Mouse (Mus musculus) heart, embryonic 15.5 days (tissue): ENCODE results near the gene 6330403K07Rik. TPM values are rescaled to one million over a fixed set of nuclear protein-coding genes. Genes with fewer than 3 reads are reported as not detected.
A peak's percentile ranks its signal among the peaks of the same experiment; 100 is the strongest.

Source experiments
- ATAC-seq: fragments of 200-750 bp; cut with Nextera tagmentation; replicated peaks from 2 replicates; pipeline ENCODE4 v1.8.0; 2017; ENCODE audit warnings: low read depth, moderate TSS enrichment; ENCODE audit not compliant: insufficient number of reproducible peaks, insufficient read depth, low FRiP score
- H3K27ac ChIP-seq: fragments of 300-500 bp; sonication (generic); 2 replicates; pipeline ENCODE4 v1.5.1; 2015; ENCODE audit warnings: mild to moderate bottlenecking, inconsistent platforms
- H3K27me3 ChIP-seq: fragments of 300-500 bp; sonication (generic); 2 replicates; pipeline ENCODE4 v1.6.1; 2015; ENCODE audit warnings: inconsistent platforms
- H3K36me3 ChIP-seq: fragments of 300-500 bp; sonication (generic); 2 replicates; pipeline ENCODE4 v1.6.1; 2015; ENCODE audit warnings: mild to moderate bottlenecking, inconsistent platforms
- H3K4me1 ChIP-seq: fragments of 300-500 bp; sonication (generic); replicated peaks from 2 replicates; pipeline ENCODE4 v1.6.1; 2015; ENCODE audit warnings: inconsistent platforms
- H3K4me2 ChIP-seq: fragments of 300-500 bp; sonication (generic); 2 replicates; pipeline ENCODE4 v1.6.1; 2015; ENCODE audit warnings: inconsistent platforms, mild to moderate bottlenecking, moderate library complexity
- H3K4me3 ChIP-seq: fragments of 300-500 bp; sonication (generic); 2 replicates; pipeline ENCODE4 v1.5.1; 2015; ENCODE audit warnings: mild to moderate bottlenecking, inconsistent platforms
- H3K9ac ChIP-seq: fragments of 300-500 bp; sonication (generic); 2 replicates; pipeline ENCODE4 v1.6.1; 2015; ENCODE audit warnings: mild to moderate bottlenecking, inconsistent platforms
- H3K9me3 ChIP-seq: fragments of 300-500 bp; sonication (generic); replicated peaks from 2 replicates; pipeline ENCODE4 v1.6.1; 2016; ENCODE audit warnings: inconsistent platforms
- WGBS: fragments of 180-500 bp; shearing (Covaris S2); methylation state at CpG from one replicate; pipeline ENCODE4 v1.1.7; 2015; ENCODE audit warnings: mixed read lengths; 5-methylcytosine and 5-hydroxymethylcytosine counted together
- polyA plus RNA-seq: library from polyadenylated mRNA; unstranded; fragments of >200 nt; fragmentation: Nextera tagmentation; extraction: Ambion mirVana; gene quantifications from 2 replicates; pipeline ENCODE4 v1.2.1, GENCODE M21; 2015

6330403K07Rik gene
- 25.5 and 36.7 TPM in 2 replicates for polyA plus RNA-seq

DNA sequence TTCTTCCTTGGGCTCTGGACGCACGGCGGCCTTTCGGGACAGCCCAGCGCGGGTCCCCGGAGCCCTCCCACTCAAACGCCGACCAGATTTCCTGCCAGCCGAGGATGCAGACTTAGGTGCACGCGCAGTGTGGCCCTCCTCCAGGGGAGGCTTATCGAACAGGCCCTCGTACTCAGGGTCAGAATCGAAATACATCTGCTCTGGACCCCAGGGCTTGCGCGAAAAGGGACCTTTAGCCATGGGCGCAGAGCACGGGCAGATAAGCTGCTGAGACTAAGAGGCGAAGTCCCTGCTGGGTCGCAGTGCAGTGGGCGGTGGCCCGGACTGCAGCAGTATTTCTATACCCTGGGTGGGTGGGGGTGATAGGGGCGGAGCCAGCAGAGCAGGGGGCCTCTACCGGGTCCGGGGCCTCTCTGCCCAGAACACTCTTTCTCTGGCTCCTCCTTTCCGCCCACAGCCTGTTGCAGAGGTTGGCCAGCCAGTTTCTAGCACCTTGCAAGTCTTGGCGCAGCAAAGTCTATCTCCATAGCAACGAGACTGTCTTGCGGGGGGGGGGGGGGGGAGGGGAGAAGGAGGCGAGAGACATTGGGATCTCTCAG is at the start of gene 6330403K07Rik:
Gene 6330403K07Rik (minus strand): TSS at position 351 of the 599 bp plus-strand sequence.
- H3K4me2 ChIP-seq, result peak within 1 kb of the TSS; percentile 91
- H3K9ac ChIP-seq, result peak within 1 kb of the TSS; percentile 53
- under 1% methylated on average over 29 of the region's 31 CpGs for WGBS
- H3K27me3 ChIP-seq, result no peaks in the 10 kb centered on the region
- peak; percentile 93 for ATAC-seq
- H3K9me3 ChIP-seq, result no peaks in the 10 kb centered on the region
- peak within 1 kb of the TSS; percentile 60 for H3K4me3 ChIP-seq
- H3K36me3 ChIP-seq, result no peaks in the 10 kb centered on the region
- peaks cover 5% of the 10 kb centered on the region; the same call in 1 of the 2 replicates for H3K4me1 ChIP-seq
- H3K27ac ChIP-seq, result peak within 1 kb of the TSS; percentile 57

DNA sequence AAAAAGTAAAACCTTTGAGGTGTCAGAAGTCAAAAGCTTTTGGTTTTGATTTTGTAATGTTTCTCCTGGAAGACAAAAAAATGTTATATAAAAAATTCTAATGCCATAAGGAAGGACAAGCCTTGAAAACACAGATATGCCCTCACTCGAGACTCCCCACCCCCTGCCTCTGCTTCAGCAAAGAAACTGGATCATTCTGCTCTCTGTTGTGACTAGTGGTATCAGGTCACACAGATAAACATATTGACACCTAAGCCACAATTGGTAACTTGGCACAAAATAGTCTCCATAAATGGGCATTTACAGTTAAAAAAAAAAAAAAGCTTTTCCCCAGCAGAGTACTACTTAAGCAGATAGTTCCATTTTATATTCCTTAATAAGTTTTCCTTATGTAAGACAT is 43.0 kb upstream of the 6330403K07Rik start:
- H3K36me3 ChIP-seq, result no peaks in the 10 kb centered on the region; the same call in 1 of the 2 replicates
- no peak overlapping the region for H3K27ac ChIP-seq
- H3K27me3 ChIP-seq, result no peaks in the 10 kb centered on the region
- no peak overlapping the region for H3K4me3 ChIP-seq
- H3K4me1 ChIP-seq, result no peaks in the 10 kb centered on the region
- H3K4me2 ChIP-seq, result no peak overlapping the region
- H3K9me3 ChIP-seq, result 0 out of 2 replicates have a peak, but pooled peaks cover 4% of the 10 kb centered on the region
- H3K9ac ChIP-seq, result no peak overlapping the region
- 64% methylated on average over 1 of the region's 1 CpGs for WGBS
- no peak for ATAC-seq

DNA sequence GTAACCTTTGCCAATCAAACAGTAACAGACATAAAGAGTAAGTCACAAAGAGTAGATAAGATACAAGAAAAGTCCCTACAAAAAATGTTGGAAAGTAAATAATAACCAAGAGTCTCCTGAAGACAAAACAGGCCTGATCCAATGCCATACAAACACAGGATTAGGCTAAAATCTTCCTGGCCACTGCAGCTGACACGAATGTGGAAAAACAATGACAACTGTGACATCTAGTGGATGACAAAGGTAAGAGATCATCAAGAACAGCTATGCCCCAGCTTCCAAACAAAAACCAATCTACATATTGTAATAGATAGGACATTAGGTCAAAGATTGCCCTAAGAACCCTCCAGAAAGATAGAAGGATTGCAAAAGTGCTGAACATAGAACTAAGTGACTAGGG is 19.2 kb upstream of the 6330403K07Rik start:
- no peaks in the 10 kb centered on the region for H3K9me3 ChIP-seq
- H3K4me3 ChIP-seq, result no peak overlapping the region
- no peak for ATAC-seq
- no peak overlapping the region for H3K27ac ChIP-seq
- no peaks in the 10 kb centered on the region for H3K36me3 ChIP-seq
- 3% methylated on average over 1 of the region's 1 CpGs for WGBS
- H3K27me3 ChIP-seq, result no peaks in the 10 kb centered on the region
- no peak overlapping the region for H3K4me2 ChIP-seq
- no peak overlapping the region for H3K9ac ChIP-seq
- no peaks in the 10 kb centered on the region for H3K4me1 ChIP-seq

DNA sequence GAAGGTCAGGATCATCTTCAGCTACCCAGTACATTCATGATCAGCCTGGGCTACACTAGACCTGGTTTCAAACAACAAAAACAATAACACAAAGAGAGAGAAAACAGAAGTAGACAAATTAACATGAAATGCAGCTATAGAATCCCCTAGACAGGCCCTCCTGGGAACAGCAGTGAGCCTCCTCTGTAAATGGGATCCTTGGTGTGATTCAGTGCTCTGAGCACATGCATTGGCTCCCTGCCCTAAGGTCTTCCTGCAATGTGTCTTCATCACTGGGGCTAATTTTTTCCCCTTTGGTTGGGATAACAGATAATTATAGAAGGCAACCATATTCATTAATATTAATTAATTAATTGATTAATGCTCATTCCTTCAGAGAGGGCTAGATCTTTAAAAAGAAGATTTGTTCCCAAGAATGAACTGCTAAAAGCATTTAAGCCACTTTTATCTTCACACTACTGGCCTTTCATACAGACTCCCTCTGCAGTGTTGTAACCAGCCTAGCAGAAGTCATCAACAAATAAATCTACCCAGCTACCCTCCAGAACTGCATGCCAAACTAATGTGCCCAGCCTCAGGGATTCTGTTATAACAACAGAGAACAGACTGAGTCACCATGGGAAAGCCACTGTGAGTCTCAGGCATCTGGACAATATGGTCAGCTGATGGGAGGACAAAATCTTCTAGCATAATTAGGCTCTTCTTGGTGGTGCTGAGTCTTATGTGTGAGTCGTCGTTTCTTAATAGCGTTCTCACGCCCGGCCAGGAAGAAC is 6.4 kb upstream of the 6330403K07Rik start:
- Histone ChIP-seq H3K4me2 (no peak overlapping the region), H3K27me3 (no peaks in the 10 kb centered on the region), H3K36me3 (no peaks in the 10 kb centered on the region), H3K4me3 (no peak overlapping the region), H3K27ac (no peak overlapping the region), H3K9me3 (no peaks in the 10 kb centered on the region), H3K4me1 (no peaks in the 10 kb centered on the region), H3K9ac (no peak overlapping the region)
- WGBS, result 94% methylated on average over 5 of the region's 5 CpGs
- no peak for ATAC-seq

DNA sequence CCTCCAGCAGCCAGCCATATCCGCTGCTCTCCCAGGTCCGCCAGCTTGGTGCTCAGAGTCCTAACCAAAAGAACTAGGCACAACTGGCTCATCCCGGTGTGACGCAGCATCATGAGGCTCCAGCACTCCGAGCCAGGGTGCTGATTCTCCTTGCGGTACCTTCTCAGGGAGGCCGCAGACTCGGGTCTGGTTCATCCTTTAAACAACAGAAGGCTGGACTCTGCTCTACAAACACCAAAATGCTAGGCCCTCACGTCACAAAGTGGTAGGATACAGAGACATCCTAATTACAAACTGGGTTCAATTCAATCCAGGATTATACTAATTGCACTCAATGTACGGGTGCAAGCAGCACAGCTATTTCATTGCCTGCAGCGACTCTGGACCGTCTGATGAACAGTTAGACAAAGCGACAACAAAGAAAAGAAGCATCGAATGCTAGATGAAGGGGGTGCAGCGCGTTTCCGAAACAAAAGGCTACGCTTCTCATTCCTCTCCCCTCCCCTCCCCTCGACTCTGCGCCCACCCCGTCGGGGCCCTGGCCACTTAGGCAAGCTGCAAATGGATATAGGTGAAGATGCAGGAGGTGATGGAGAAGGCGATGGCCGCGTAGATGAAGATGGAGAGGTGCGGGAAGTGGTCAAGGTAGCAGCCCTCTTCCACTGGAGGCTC is 686 bp downstream of the 6330403K07Rik start:
- Histone ChIP-seq H3K9ac (peak overlapping the region; percentile 53), H3K4me3 (peak overlapping the region; percentile 60), H3K4me2 (peak overlapping the region; percentile 91), H3K27me3 (no peaks in the 10 kb centered on the region), H3K27ac (peak overlapping the region; percentile 57), H3K4me1 (peaks cover 5% of the 10 kb centered on the region; the same call in 1 of the 2 replicates), H3K9me3 (no peaks in the 10 kb centered on the region), H3K36me3 (peaks cover 5% of the 10 kb centered on the region)
- no peak for ATAC-seq
- 11% methylated on average over 26 of the region's 26 CpGs for WGBS

DNA sequence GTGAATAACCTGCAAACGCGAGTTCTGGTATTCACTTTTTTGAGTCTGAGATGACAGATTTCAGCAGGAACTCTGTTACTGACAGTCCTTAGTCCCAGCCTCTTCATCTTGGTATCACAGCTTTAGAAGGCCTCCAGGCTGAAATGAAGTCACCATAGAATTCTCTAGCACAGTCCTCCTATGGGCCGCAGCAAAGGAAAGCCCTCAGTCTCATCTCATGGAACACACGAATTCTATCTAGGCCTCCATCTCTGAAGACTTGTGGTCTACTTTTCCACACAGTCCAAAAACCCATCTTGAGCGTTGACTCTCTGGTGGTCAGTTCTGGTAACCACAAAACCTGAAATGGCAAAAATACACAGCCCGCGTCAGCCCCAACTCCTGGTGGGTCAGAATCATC is 1.2 kb downstream of the 6330403K07Rik start:
- peaks cover 10% of the 10 kb centered on the region for H3K36me3 ChIP-seq
- H3K27ac ChIP-seq, result no peak overlapping the region
- H3K9ac ChIP-seq, result peak overlapping the region; percentile 53; the same call in 1 of the 2 replicates
- H3K4me1 ChIP-seq, result peaks cover 5% of the 10 kb centered on the region; the same call in 1 of the 2 replicates
- peak overlapping the region; percentile 91 for H3K4me2 ChIP-seq
- no peaks in the 10 kb centered on the region for H3K9me3 ChIP-seq
- H3K27me3 ChIP-seq, result no peaks in the 10 kb centered on the region
- WGBS, result 63% methylated on average over 7 of the region's 7 CpGs
- peak overlapping the region; percentile 60 for H3K4me3 ChIP-seq
- ATAC-seq, result no peak

DNA sequence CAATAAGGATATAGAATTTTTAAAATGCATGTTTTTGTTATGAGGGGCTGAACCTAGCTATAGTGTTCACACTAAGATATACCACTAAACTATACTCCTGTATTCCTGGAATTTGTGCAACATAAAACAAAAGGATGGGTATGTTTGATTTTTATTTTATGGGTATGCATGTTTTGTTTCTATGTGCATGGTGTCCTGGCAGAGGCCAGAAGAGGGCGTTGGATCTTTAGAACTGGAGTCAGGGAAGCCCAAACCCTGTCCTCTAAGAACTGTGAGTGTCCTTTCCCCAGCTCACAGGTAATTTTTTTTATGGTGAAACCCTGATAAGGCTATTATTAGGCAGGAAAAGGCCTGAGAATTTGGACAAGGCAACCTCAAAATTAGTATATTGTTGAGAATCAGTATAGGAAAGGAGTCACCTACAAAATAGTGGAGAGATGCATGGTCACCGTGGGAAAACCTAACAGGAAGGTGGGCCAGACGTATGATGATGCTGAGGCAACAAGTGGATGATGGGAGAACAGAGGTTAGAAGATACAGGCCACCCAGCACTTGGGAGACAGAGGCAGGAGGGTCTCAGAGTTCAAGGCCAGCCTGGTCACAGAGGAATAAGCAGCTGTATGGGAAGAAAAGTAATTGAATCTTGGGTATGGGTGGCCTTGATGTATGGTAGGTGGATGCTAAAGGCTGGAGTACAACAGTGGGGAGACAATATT is 3.8 kb downstream of the 6330403K07Rik start:
- peaks cover 5% of the 10 kb centered on the region; the same call in 1 of the 2 replicates for H3K4me1 ChIP-seq
- H3K9ac ChIP-seq, result no peak overlapping the region
- H3K27ac ChIP-seq, result no peak overlapping the region
- no peak overlapping the region for H3K4me2 ChIP-seq
- H3K4me3 ChIP-seq, result no peak overlapping the region
- 78% methylated on average over 3 of the region's 3 CpGs for WGBS
- no peaks in the 10 kb centered on the region for H3K9me3 ChIP-seq
- H3K36me3 ChIP-seq, result peaks cover 35% of the 10 kb centered on the region
- no peak for ATAC-seq
- H3K27me3 ChIP-seq, result no peaks in the 10 kb centered on the region

DNA sequence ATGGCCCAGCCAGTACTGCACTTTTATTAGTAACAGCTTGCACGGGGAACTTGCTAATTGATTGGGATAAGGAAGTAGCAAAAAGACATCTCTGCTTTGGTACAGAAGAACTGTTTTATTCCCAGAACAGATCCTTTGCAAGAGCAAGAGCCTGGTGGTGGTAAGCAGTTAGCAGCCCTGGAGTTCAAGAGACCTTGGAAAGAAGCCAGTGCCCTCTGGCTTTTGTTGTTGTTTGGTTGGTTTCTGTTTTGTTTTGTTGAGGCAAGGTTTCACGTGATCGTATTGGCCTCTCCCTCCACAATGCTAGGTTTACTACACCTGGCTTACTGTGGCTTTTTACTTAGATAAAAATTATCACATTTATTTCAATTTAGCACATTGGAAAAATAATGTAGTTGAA is 5.0 kb downstream of the 6330403K07Rik start:
- H3K4me2 ChIP-seq, result no peak overlapping the region
- H3K9ac ChIP-seq, result no peak overlapping the region
- H3K4me1 ChIP-seq, result peaks cover 5% of the 10 kb centered on the region; the same call in 1 of the 2 replicates
- peaks cover 38% of the 10 kb centered on the region for H3K36me3 ChIP-seq
- H3K27ac ChIP-seq, result no peak overlapping the region
- H3K9me3 ChIP-seq, result no peaks in the 10 kb centered on the region
- no peaks in the 10 kb centered on the region for H3K27me3 ChIP-seq
- ATAC-seq, result no peak
- H3K4me3 ChIP-seq, result no peak overlapping the region
- WGBS, result 73% methylated on average over 3 of the region's 3 CpGs

DNA sequence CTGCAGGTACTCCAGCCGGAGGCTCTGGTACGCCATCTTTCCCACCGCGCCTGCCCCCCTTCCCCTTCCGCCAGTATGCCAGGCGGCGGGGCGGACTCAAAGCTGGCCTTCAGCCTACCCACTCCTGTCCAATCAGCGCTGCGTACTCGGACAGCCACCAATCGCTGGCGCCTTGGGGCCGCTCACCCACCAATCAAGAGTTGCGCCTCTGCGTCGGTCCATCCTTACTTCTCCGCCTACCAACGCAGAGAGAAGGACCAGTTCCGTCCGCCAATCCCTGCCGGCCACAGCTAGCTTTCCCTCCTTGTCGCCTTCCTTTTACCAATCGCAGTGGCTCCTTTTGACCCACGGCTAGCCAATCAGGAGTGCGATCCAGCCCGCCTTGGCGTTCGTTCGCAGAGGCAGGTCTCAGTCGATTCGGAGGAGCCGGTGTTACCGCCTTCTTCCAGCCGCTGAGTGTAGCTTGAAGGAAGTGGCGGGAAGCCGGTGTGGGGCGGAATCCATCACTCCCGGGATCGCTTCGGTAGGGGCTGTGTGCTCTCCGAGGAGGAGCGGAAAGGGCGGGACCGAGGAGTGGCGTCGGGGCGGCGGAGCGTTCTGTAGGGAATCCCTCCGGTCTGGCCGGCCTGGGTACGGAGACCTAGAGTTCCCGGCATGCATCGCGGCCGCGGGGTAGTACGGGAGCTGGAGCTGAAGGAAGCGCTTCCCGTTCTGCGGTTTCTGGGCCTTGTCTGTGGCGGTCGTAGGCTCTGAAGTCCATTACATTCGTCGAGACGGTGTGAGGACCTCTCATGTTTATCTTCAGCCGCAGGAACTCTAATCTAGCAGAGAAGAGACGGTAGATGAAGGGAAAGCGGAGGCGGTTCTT is 13.9 kb downstream of the 6330403K07Rik start, which contains the start of the genes Mis12 and Derl2:
Gene Mis12 (plus strand): TSS at position 411 of the 868 bp plus-strand sequence.
Gene Derl2 (minus strand): TSS at position 641 of the 868 bp plus-strand sequence.
- WGBS, result under 1% methylated on average over 71 of the region's 71 CpGs
- peak within 1 kb of the TSS; percentile 76 for H3K9ac ChIP-seq
- no peaks in the 10 kb centered on the region for H3K9me3 ChIP-seq
- H3K27me3 ChIP-seq, result no peaks in the 10 kb centered on the region
- peaks cover 29% of the 10 kb centered on the region for H3K4me1 ChIP-seq
- peak within 1 kb of the TSS; percentile 75 for H3K4me2 ChIP-seq
- peaks cover 1% of the 10 kb centered on the region; the same call in 1 of the 2 replicates for H3K36me3 ChIP-seq
- peak; percentile 100 for ATAC-seq
- H3K27ac ChIP-seq, result peak within 1 kb of the TSS; percentile 92
- peak within 1 kb of the TSS; percentile 72 for H3K4me3 ChIP-seq
